Mouse (Mus musculus): ENCODE measurements around the gene Exosc6.
"Not testable (repeated sequence)": the region's sequence is repeated elsewhere in the genome, so short reads cannot be mapped to it uniquely, and the experiment has no call there.

The Exosc6 gene

DNA sequence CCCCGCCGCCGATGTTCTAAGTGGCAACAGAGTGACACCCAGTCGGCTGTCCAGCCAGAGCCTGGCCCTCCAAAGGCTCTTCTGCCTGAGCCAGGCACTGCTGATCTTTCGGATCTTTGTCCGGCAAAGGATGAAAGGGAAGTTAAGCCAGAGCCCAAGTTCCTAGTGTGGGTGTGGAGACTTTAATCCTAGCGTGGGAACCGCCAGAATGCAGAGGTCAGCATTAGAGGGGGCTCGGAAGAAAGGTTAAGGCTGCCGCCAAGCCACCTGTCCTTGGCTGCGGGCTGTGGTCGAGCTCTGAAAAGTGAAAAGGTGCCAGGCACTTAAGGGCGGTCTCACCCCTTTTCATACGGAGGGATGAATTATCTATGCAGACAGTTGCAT, 5.5 kb downstream of the Exosc6 start:
- no peak for DNase-seq (ENCODE audit: low spot score)

GRCm38 (mm10) chr8:111062072-111062757, 6.1 kb downstream of the Exosc6 start:
- peak; percentile 93 for DNase-seq (ENCODE audit: low spot score)

DNA sequence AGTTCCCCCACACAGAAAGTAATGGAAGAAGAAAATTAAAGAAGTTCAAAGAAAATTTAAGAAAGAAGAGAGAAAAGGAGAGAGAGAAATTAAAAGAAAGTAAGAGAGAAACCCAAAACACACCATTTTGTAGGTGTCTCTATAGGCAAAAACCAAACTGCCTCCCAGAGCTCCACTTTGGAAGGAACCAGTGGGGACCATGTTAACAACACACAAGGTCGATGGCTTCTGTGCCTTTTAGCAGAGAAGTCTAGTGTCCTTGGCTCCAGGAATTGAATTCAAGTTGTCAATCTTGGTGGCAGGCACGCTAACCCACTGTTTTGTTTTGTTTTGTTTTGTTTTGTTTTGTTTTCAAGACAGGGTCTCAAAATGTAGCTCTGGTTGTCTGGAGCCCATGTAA, 6.8 kb downstream of the Exosc6 start:
- DNase-seq (ENCODE audit: low spot score): no peak

GRCm38 (mm10) chr8:111066308-111066707, 10.2 kb downstream of the Exosc6 start:
- no peak for DNase-seq (ENCODE audit: low spot score)

DNA sequence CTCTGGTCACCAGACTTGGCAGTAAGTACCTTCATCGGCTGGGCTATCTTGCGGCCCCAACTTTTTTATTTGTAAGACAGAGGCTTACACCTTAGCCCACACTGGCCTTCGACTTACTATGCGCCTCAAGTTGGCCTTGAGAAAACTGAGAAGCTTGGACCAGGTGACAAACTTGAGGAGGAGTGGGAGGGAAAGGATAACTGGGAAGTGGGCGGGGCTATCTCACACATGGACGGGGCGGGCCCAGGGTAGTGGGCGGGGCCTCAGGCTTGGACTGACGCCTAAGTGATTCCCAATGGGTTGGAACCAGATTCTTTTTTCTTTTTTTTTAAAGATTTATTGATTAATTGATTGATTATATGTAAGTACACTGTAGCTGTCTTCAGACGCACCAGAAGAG, 11.3 kb downstream of the Exosc6 start:
- no peak for DNase-seq (ENCODE audit: low spot score)

DNA sequence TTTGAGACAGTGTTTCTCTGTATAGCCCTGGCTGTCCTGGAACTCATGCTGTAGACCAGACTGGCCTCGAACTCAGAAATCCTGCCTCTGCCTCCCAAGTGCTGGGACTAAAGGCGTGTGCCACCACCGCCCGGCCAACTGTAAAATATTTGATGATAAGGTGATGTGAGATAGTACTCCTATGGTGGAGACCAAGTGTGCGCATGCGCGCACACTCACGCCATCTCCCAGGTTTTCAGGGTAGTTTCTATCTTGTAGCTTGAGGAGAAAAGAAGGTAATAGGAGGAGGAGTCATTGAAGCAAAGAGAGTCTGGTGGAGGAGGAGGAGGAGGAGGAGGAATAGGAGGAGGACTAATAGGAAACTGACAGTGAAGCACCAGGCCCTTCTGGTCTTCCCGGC, 12.5 kb downstream of the Exosc6 start:
- not testable (repeated sequence) for DNase-seq (ENCODE audit: low spot score)

GRCm38 (mm10) chr8:111075926-111076325, 19.8 kb downstream of the Exosc6 start:
- no peak for DNase-seq (ENCODE audit: low spot score)

DNA sequence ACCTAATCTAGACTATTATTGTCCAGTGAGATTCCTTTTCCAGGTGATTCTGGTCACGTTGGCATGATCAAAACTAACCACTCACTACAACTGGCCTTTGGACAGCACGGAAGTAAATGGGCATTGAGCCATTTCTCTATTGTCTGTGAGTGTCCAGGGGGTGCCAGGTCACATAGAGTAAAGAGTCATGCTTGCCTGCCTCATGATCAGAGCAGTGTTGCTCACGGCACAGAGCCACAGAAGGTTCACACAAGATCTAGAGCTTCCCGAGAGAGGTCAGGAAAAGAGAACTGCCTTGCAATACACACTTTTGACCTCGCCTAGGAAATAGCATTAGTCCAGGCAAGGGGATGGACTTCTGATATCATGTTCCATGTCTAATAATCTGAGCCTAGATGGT, 23.3 kb downstream of the Exosc6 start:
- DNase-seq (ENCODE audit: low spot score): no peak

DNA sequence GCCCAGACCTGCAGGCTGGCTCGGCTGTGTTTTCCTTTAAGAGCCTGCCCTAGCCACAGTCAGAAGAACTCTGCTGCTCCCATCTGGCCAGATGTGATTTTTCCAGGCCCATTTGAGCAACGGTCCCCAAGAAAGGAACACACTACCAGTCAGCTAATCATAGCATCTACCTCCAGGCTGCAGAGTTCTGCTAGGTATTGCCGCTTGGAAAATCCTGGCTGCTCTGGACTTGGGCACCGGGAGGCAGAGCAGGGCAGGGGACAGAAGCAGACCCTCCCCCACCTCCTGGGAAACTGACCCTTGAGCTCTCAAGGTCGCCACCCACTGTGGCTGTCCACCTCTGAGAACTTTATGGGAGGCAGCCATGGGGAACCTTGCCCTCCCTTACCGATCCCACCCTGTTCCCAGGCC, 23.7 kb downstream of the Exosc6 start:
- no peak for DNase-seq (ENCODE audit: low spot score)

- no peak for DNase-seq (ENCODE audit: low spot score)
Observed at GRCm38 (mm10) chr8:111081580-111082258, 25.6 kb downstream of the Exosc6 start.

- DNase-seq (ENCODE audit: low spot score): not testable (repeated sequence)
Observed at GRCm38 (mm10) chr8:111083936-111084335, 27.8 kb downstream of the Exosc6 start.

GRCm38 (mm10) chr8:111090126-111090525, 34.0 kb downstream of the Exosc6 start:
- DNase-seq (ENCODE audit: low spot score): peak; percentile 65

GRCm38 (mm10) chr8:111091706-111092105, 35.6 kb downstream of the Exosc6 start:
- DNase-seq (ENCODE audit: low spot score): no peak

DNA sequence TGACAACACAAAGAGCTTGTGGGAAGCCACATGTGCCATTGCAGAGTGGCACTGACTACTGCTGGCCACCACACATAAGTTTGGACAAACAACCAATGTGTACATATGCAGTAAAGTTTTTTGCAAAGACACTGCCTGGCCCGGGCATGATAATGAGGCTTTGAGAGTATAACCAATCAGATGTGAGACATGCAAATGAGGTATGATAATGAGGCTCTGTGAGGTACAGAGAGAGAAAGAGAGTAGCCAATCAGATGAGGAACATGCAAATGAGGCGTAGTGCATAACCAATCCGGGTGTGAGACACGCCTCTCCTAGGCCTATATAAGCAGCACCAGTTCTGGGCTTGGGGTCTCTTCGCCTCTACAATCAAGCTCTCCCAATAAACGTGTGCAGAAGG, 36.2 kb downstream of the Exosc6 start, which contains the start of gene Clec18a:
Gene Clec18a (minus strand): TSS at position 101 of the 400 bp plus-strand sequence.
- not testable (repeated sequence) for DNase-seq (ENCODE audit: low spot score)

DNA sequence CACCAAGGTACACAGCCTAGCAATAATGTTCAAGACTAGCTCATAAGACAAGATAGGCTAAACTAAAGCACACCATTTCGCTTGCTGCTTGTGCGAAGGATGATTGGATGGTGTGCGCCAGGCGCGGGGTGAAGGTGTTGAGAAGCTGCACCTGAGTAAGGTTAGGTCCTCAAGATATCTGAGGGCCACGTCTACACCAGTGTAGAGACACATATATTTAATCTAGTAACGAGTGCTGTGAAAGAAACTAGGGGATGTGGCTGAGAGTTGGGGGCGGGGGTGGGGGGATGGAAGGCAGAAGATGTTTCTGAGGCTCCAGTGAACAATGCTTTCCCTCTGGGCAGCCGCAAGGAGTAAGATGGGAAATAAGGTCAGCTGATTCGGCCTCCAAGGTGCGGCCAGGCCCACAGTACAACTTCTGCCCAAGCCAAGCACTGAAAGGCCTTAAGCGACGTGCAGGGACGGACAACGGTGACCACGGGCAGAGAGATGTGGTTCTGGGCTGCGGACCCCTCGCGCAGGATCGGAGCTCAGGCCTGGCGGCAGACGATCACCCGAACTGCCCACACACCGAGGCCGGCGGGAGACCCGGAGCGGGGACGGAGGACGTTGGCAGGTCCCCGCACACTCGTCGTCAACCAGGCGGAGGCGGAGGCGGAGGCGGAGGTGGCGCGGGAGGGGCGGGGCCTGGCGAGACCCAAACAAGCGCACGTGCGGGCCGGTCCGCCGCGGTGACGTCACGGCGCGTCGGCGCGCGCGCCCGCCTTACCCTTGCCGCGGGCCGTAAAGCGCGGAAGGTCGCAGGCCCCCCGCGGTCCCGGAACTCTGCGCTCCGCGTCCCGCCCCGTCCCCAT, 38.0 kb downstream of the Exosc6 start, which contains the start of gene Pdpr:
Gene Pdpr (plus strand): TSS at position 766 of the 854 bp plus-strand sequence.
- peak; percentile 40 for DNase-seq (ENCODE audit: low spot score)

DNA sequence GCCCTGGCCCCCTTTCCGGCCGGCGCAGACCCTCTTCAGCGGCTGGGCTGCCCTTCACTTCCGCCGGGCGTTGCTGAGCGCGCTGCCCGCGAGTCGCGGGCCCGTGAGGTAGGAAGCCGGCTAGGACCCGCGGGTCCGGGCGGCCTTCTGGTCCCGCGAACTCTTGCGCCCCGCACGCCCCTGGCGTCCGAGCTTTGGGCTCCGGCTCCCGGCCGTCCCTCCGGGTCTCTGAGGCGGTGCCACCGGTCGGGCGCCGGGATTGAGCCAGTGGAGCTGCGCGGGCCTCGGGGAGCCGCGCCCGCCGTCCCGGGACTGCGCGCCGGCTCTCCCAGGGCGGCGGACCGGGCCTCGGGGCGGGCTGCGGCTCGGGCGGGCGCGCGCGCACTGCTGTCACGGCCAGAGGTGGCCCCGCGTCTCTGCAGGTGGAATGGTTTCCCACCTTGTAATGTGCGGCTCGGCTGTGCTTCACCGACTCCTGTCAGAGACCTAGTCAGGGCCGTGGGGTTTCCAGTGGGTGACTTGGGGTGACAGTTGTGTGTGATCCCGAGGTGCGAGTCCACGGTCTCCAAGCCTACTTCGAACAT, 38.7 kb downstream of the Exosc6 start:
- not testable (repeated sequence) for DNase-seq (ENCODE audit: low spot score)

Data from layer of hippocampus, adult 9-10 months (tissue).